Mouse (Mus musculus) bone marrow macrophage, adult 2 months (primary cell): ENCODE results near the gene Pdcd6ip. TPM values are rescaled to one million over a fixed set of nuclear protein-coding genes. Genes with fewer than 3 reads are reported as not detected.

Experiments used
- H3K27ac ChIP-seq: 2 replicates; pipeline ENCODE4 v1.5.1; 2012; ENCODE audit warnings: low read depth, low read length; ENCODE audit not compliant: insufficient read depth
- H3K4me1 ChIP-seq: 2 replicates; pipeline ENCODE4 v1.6.1; 2012; ENCODE audit warnings: low read length; ENCODE audit not compliant: control insufficient read depth, insufficient read depth
- H3K4me3 ChIP-seq: 2 replicates; pipeline ENCODE4 v1.5.1; 2012; ENCODE audit warnings: mild to moderate bottlenecking, low read length, moderate library complexity; ENCODE audit not compliant: insufficient read depth
- CTCF ChIP-seq: IDR thresholded peaks from 2 replicates; pipeline ENCODE4 v1.5.1; 2012; ENCODE audit warnings: low read depth, mild to moderate bottlenecking, low read length, moderate library complexity
- POLR2A ChIP-seq: IDR thresholded peaks from 2 replicates; pipeline ENCODE4 v1.6.1; 2012; ENCODE audit warnings: mild to moderate bottlenecking, low read depth, low read length, borderline replicate concordance
- polyA plus RNA-seq: library from polyadenylated mRNA; stranded (reverse); fragments of >200 nt; gene quantifications from 2 replicates; pipeline ENCODE4 v1.2.4, GENCODE M21; 2012; ENCODE audit not compliant: missing spikeins, insufficient read depth, insufficient read length

Pdcd6ip gene
- 154 and 162 TPM in 2 replicates for polyA plus RNA-seq

DNA sequence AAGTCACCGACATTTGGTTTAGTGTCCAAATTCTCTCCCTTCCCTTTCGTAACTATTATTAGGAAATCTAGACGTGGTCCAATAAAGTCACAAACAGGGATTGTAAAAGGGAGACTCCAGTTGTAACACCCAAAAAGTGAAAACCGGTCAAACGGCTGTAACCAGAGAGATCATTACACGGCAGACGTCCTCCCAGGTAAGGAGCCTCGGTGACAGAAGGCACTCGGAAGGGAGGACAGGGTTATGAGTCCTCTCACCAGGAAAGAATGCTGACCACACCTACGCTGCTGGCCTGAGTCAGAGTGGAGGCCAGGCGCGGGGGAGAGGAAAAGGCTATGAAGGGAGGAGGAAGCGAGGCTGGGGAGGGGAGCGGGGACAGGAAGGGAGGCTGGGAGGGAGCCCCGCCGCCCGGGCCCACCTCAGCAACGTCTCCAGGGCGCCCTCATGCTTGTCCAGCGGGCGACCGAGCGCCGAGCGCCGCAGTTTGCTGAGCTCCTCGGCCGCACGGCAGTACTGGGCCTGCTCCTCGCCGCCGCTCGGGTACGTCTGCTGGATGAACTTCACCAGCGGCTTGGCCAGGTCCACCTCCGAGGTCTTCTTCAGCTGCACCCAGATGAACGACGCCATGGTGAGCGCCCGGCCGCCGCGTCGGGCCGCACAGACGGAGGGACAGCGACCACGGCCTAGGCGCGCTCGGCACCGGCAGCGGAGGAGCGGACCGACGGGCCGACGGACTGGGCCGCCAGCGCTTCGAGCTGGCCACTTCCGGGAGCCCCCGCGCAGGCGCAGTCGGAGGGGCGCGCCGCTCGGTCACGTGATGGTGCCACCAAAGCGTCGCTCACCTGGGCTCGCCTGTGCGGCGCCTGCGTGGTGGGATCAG lies at the start of gene Pdcd6ip:
Pdcd6ip (minus strand) TSS at position 779 of the 880 bp plus-strand sequence.
- peak within 1 kb of the TSS; percentile 77 for H3K27ac ChIP-seq
- H3K4me3 ChIP-seq = peak within 1 kb of the TSS; percentile 90
- H3K4me1 ChIP-seq = peaks cover 33% of the 10 kb centered on the region
- TF ChIP-seq CTCF (no peak), POLR2A (peak; percentile 43; the same call in 1 of the 2 replicates)

DNA sequence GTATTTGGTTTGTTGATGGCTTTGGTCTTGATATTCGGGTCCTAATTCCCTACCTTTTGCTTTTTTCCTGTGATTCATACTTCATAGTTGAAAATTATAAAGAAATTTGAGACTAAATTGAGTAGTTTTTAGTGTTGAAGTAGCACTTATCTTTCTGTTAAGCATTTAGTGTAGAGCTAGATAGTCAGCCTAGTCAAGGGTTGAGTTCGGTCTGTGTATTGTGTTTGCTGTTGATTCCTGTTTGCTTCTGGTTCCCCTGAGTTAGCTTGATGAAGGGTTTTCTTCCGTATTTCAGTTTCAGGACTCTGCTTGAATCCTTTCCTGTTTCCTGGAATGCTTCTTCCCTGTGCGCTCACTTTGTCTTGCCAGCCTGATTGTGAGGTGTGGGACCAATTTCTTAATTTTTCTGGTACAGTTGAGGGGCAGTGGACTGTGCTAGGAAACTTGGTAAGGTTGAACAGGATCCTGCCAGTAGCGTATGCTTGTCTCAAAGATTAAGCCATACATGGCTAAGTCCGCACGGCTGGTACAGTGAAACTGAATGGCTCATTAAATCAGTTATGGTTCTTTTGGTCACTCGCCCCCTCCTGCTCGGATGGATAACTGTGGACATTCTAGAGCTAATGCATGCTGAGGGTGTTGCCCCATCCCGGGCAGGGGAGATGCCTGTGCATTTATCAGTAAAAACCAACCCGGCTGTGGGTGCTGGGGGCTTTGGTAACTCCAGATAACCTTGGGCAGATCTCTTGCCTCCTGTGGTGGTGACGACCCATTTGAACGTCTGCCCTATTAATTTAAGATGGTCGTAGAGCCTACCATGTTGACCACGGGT lies 48.0 kb upstream of the Pdcd6ip start:
- TF ChIP-seq CTCF (no peak), POLR2A (no peak)
- Histone ChIP-seq H3K4me1 (no peaks in the 10 kb centered on the region), H3K4me3 (no peak overlapping the region), H3K27ac (no peak overlapping the region)

DNA sequence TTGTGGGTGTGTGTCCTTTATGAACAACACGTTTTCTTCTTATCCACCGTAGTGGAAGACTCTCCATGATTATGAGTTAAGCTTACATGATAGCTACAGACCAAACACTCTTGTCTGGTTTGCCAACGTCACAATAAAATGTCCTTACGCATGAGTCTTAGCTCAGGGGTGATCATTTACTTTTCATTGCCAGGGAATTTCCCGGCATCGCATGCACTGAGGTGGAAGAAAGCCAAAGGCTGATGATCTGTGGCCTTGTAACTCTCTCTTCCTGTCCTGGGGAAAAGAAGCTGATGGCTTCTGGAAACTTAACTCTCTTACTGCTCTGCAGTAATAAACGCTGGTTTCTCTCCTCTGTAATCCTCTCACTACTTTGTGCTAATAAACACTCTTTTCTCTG lies 41.3 kb upstream of the Pdcd6ip start:
- TF ChIP-seq CTCF = no peak
- TF ChIP-seq POLR2A = no peak
- Histone ChIP-seq H3K4me1 (peaks cover 17% of the 10 kb centered on the region), H3K27ac (no peak overlapping the region), H3K4me3 (no peak overlapping the region)

DNA sequence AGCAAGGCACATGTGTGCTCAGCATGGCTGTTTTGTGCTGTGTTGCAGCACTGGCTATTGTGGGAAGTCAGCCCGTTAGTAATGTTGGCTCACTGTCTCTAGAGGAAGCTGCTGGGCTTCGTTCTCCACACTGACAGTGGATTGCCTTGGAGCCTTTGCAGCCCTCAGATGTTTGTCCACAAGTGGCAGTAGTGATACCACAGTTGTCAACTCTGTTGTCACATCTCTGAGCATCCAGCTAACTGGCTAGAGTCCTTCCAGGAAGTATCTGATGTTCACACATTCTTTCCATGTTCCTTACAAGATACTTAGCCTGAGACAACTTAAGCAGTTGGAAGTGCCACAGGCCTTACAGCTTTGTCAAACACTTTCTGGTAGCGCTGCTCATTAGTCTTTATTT lies 35.2 kb upstream of the Pdcd6ip start:
- peaks cover 20% of the 10 kb centered on the region for H3K4me1 ChIP-seq
- no peak overlapping the region for H3K4me3 ChIP-seq
- H3K27ac ChIP-seq = no peak overlapping the region
- TF ChIP-seq POLR2A (no peak), CTCF (no peak)

DNA sequence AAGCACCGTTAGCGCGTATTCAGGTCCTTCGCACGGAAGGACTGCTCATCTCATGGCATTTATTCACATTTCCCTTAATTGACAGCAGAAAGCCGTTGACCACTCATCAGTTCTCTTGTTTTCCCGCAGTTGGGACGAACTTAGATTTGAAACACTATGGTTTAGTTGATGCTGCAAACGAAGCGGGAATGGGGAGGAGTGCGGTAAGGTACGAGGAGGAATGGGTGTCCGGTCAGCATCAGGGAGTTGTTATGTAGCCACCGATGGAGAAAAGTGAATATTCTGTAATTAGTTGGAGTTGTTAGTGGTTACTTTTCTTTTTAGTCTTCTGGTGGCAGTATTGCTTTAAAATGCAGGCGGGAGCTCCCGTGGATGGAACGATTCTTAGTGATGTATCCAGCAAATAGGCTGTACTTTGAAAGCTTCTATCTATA lies 34.3 kb upstream of the Pdcd6ip start:
- Histone ChIP-seq H3K27ac (0 out of 2 replicates have a peak overlapping the region, but pooled peaks have one; percentile 1), H3K4me1 (peaks cover 20% of the 10 kb centered on the region), H3K4me3 (peak overlapping the region; percentile 98)
- TF ChIP-seq POLR2A (no peak), CTCF (no peak)

DNA sequence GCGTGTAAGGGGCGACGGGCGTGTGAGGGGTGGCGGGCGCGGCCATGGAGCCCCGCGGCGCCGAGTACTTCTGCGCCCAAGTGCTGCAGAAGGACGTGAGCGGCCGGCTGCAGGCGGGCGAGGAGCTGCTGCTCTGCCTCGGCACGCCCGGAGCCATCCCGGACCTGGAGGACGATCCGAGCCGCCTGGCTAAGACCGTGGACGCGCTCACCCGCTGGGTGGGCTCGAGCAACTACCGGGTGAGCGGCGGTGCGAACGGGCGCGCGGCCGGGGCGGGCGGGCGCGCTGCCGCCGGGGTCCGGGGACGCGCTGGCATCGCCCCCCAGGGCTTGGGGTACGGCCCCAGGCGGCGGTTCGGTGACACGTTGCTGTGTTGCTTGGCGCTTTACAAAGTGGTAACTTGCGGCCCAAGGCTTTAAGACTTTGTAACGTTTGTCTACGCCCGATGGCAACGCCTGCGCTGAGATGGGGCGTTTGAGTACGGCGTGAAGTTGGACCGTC lies 33.6 kb upstream of the Pdcd6ip start:
- peaks cover 20% of the 10 kb centered on the region for H3K4me1 ChIP-seq
- no peak for TF ChIP-seq POLR2A
- no peak for TF ChIP-seq CTCF

DNA sequence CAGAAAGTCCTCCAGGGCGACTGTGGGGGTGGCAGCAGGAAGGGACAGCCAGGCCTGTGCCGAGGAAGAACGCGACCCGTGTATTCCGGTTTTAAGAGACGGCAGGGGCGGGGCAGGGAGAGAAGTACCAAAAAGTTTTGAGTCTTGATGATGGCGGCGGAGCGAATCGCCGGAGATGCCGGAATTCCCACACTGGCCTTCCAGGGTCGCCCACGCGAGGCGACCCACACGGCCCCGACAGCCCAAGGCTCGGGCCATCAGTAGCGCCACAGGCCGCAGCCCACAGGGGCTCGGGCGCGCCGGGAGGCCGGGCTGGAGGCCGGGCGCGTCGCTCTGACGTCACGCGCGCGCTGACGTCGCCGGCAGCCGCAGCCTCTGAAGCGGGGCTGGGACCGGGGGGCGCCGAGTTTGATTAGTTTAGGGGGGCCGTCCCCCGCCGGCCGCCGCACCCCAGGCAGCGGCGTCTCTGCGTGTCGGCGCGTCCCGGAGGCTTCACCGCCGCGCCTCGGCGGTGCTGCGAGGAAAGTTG lies 33.1 kb upstream of the Pdcd6ip start, which contains the start of gene Clasp2:
Clasp2 (plus strand) TSS at position 366 of the 529 bp plus-strand sequence.
- Histone ChIP-seq H3K27ac (peak within 1 kb of the TSS; percentile 84), H3K4me3 (peak within 1 kb of the TSS; percentile 98), H3K4me1 (peaks cover 20% of the 10 kb centered on the region)
- TF ChIP-seq CTCF = no peak

More for the DNA sequence above, 33.6 kb upstream of the Pdcd6ip start:
- Histone ChIP-seq H3K27ac (peak overlapping the region; percentile 40; the same call in 1 of the 2 replicates), H3K4me3 (peak overlapping the region; percentile 98)

DNA sequence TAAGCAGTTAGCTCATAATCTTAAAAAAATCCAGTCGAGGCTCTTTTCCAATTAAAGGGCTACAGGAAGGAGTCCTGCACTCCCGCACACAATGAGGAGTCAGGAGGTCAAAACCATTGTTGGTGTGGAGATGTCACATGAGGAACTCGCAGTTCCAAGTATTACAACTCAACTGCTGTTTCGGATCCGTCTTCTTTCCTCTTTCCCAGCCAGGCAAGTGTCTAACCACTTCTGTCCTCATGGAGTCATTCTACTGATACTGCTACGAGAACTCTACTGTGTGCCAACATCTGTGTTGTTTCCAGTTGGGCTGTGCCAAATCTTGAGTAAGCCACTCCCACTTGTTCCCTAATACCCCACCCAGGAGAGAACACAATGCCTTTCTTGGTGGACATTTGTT lies 30.9 kb upstream of the Pdcd6ip start:
- H3K4me3 ChIP-seq = no peak overlapping the region
- H3K27ac ChIP-seq = no peak overlapping the region
- TF ChIP-seq POLR2A (no peak), CTCF (no peak)
- H3K4me1 ChIP-seq = peaks cover 9% of the 10 kb centered on the region

DNA sequence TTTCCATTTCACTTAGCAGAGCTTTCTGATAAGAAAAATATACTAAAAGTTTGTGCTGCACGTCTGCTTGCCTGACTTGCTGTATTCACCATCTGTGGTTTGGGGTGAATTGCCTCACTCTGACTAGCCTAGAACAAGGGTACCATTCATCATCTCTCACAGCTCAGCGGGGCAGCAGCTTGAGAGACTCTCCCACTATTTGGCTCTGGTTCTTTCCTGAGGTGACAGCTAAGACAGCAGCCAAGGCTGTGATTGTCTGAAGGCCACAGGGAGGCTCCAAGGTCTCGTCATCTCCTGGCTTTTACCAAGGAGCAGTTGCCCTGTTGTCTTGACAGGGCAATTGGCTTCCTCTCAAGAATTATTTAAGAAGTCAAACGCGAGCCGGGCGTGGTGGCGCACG lies 30.0 kb upstream of the Pdcd6ip start:
- Histone ChIP-seq H3K4me1 (peaks cover 7% of the 10 kb centered on the region), H3K4me3 (no peak overlapping the region), H3K27ac (no peak overlapping the region)
- TF ChIP-seq POLR2A = no peak
- no peak for TF ChIP-seq CTCF
